Mouse (Mus musculus) CH12.LX (cell line): ENCODE measurements around the gene Gm11037.

Source experiments
- BHLHE40 ChIP-seq: IDR thresholded peaks from 2 replicates; pipeline ENCODE4 v1.6.1; 2011; ENCODE audit warnings: mild to moderate bottlenecking, low read depth, low read length, improper control_type of control experiment
- CHD1 ChIP-seq: IDR thresholded peaks from 2 replicates; pipeline ENCODE4 v1.6.1; 2012; ENCODE audit warnings: low read depth, low read length, improper control_type of control experiment, inconsistent platforms
- CHD2 ChIP-seq: IDR thresholded peaks from 2 replicates; pipeline ENCODE4 v1.6.1; 2011; ENCODE audit warnings: low read length, improper control_type of control experiment
- CTCF ChIP-seq, 2 experiments: IDR thresholded peaks in 1 of 2; conservative IDR thresholded peaks in 1 of 2; 2 replicates each; pipeline ENCODE4 v1.5.1; 2011 to 2012; ENCODE audit warnings: low read depth in 2 of 2, low read length in 2 of 2, improper control_type of control experiment in 1 of 2, inconsistent platforms in 1 of 2, mild to moderate bottlenecking in 1 of 2, moderate library complexity in 1 of 2
- EP300 ChIP-seq: IDR thresholded peaks from 2 replicates; pipeline ENCODE4 v1.6.1; 2011; ENCODE audit warnings: low read length, improper control_type of control experiment
- MAX ChIP-seq: IDR thresholded peaks from 2 replicates; pipeline ENCODE4 v1.6.1; 2011; ENCODE audit warnings: low read length, improper control_type of control experiment
- POLR2A ChIP-seq: IDR thresholded peaks from 2 replicates; pipeline ENCODE4 v1.6.1; 2011; ENCODE audit warnings: low read depth, mild to moderate bottlenecking, improper control_type of control experiment, low read length
- SMC3 ChIP-seq: IDR thresholded peaks from 2 replicates; pipeline ENCODE4 v1.6.1; 2011; ENCODE audit warnings: low read depth, low read length, improper control_type of control experiment
- TCF12 ChIP-seq: IDR thresholded peaks from 2 replicates; pipeline ENCODE4 v1.6.1; 2014; ENCODE audit warnings: low read depth, mild to moderate bottlenecking, inconsistent platforms, low read length, improper control_type of control experiment
- USF2 ChIP-seq: conservative IDR thresholded peaks from 2 replicates; pipeline ENCODE4 v1.6.1; 2011; ENCODE audit warnings: low read depth, low read length, improper control_type of control experiment
- ZKSCAN1 ChIP-seq: IDR thresholded peaks from 2 replicates; pipeline ENCODE4 v1.6.1; 2012; ENCODE audit warnings: low read depth, inconsistent platforms, low read length, improper control_type of control experiment, borderline replicate concordance
- ZNF384 ChIP-seq: IDR thresholded peaks from 2 replicates; pipeline ENCODE4 v1.6.1; 2012; ENCODE audit warnings: low read depth, low read length, improper control_type of control experiment, inconsistent platforms

DNA sequence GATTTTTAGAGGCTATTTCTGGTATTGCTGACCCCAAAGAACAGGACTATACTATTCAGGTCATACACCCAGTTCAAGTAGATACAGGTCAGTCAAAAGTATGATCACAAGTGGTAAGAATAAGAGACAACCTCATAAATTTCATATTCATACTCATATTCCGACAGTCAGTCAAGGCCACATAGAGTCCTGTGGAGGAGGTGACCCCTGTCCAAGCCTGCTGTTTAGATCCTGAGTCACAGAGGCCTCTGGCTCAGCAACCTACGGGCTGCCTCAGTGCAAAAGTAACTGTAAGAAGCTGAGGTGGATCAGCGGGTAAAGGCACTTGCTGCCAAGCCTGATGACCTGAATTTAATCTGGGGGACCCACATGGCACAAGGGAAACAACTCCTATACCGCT lies 20.7 kb downstream of the Gm11037 start:
- no peak for TF ChIP-seq CHD1
- no peak for TF ChIP-seq POLR2A
- TF ChIP-seq EP300, result no peak
- no peak for TF ChIP-seq MAX
- TF ChIP-seq CHD2, result no peak
- no peak for TF ChIP-seq SMC3
- no peak for TF ChIP-seq CTCF (conservative IDR thresholded peaks at IDR 0.05 in 1 of 2, IDR thresholded peaks at IDR 0.05 in 1 of 2; ENCODE audit: low read depth in 2 of 2, low read length in 2 of 2)
- TF ChIP-seq ZNF384, result no peak
- no peak for TF ChIP-seq USF2
- no peak for TF ChIP-seq TCF12
- TF ChIP-seq BHLHE40, result no peak
- no peak for TF ChIP-seq ZKSCAN1
